Mouse (Mus musculus): ENCODE data around the gene Ap1b1. TPM values are rescaled to one million over a fixed set of nuclear protein-coding genes. Genes with fewer than 3 reads are reported as not detected.

Gene Ap1b1
- polyA plus RNA-seq, 1 experiment from 2014 or later = 60.0 TPM

DNA sequence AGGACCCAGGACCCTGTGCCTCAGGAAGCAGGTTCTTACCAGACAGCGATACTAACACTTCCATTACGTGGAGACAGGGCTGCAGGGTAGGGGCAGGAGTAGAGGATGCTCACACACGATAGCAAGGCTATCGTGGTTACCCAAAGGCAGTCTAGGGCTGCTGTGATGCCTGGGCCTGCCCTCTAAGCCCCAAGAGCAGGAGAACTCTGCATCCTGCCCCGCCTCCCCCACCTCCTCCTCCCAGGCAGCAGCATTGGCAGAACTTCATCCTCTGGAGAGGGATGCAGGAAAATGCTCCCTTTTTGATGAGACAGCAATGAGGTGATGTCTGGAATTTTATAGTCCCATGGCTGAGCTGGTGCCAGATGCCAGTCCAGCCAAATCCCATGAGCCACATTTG is 19.7 kb upstream of the Ap1b1 start:
- 44% methylated on average over 5 of the region's 5 CpGs for WGBS
- ATAC-seq (ENCODE audit: insufficient number of reproducible peaks, low FRiP score, low TSS enrichment, low read depth) = no peak
- Histone ChIP-seq H3K4me3 (replicated peaks) (no peak overlapping the region), H3K9me3 (replicated peaks) (no peaks in the 10 kb centered on the region), H3K4me1 (peaks cover 4% of the 10 kb centered on the region; the same call in 1 of the 2 replicates), H3K27ac (replicated peaks) (no peak overlapping the region), H3K9ac (no peak overlapping the region), H3K4me2 (replicated peaks) (no peak overlapping the region), H3K27me3 (no peaks in the 10 kb centered on the region), H3K36me3 (no peaks in the 10 kb centered on the region)

DNA sequence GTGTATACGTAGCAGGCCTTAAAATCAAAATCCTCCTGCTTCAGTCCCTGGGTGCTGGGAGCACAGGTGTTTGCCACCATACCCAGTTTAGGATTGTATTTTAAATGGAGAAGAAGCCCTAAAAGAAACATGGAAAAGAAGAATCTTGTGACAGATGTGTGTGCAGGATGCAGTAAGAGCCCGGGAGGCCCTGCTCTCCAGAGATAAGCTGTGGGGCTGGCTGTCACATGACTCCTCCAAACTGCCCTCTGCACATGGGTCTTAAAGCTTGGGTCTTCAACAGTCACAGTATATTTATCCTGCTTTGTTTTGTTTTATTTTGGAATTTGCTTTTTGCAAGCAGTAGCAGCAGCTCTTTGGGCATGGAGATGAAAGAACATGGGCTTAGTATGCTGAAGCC is 19.1 kb upstream of the Ap1b1 start:
- Histone ChIP-seq H3K27me3 (no peaks in the 10 kb centered on the region), H3K9ac (no peak overlapping the region), H3K9me3 (replicated peaks) (no peaks in the 10 kb centered on the region), H3K4me1 (peaks cover 4% of the 10 kb centered on the region; the same call in 1 of the 2 replicates), H3K27ac (replicated peaks) (no peak overlapping the region), H3K4me3 (replicated peaks) (no peak overlapping the region), H3K4me2 (replicated peaks) (no peak overlapping the region), H3K36me3 (no peaks in the 10 kb centered on the region)
- WGBS = 59% methylated on average over 2 of the region's 2 CpGs
- no peak for ATAC-seq (ENCODE audit: insufficient number of reproducible peaks, low FRiP score, low TSS enrichment, low read depth)

DNA sequence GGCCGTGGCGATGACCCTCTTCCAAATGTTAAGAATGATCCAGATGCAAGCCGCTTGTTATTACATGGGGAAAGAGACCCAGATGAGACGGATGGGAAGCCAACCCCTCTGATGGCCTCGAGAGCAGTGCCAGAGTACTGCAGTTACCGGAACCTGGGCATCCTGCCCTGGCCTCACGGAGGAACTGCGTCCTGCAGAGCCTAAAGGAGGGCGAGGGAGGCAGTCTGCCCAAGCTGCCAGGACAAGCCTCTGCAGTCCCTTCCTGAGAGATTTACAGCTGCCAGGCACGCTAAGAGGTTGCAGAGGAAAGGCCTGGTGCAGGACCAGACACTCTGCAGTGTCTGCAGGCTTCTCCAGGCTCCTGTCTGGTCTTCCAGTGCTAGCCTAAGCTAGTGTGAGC is 18.2 kb upstream of the Ap1b1 start:
- Histone ChIP-seq H3K9me3 (replicated peaks) (no peaks in the 10 kb centered on the region), H3K27ac (replicated peaks) (no peak overlapping the region), H3K27me3 (no peaks in the 10 kb centered on the region), H3K4me2 (replicated peaks) (no peak overlapping the region), H3K4me3 (replicated peaks) (no peak overlapping the region), H3K9ac (no peak overlapping the region), H3K4me1 (peaks cover 4% of the 10 kb centered on the region; the same call in 1 of the 2 replicates), H3K36me3 (no peaks in the 10 kb centered on the region)
- no peak for ATAC-seq (ENCODE audit: insufficient number of reproducible peaks, low FRiP score, low TSS enrichment, low read depth)
- WGBS = 70% methylated on average over 10 of the region's 10 CpGs

DNA sequence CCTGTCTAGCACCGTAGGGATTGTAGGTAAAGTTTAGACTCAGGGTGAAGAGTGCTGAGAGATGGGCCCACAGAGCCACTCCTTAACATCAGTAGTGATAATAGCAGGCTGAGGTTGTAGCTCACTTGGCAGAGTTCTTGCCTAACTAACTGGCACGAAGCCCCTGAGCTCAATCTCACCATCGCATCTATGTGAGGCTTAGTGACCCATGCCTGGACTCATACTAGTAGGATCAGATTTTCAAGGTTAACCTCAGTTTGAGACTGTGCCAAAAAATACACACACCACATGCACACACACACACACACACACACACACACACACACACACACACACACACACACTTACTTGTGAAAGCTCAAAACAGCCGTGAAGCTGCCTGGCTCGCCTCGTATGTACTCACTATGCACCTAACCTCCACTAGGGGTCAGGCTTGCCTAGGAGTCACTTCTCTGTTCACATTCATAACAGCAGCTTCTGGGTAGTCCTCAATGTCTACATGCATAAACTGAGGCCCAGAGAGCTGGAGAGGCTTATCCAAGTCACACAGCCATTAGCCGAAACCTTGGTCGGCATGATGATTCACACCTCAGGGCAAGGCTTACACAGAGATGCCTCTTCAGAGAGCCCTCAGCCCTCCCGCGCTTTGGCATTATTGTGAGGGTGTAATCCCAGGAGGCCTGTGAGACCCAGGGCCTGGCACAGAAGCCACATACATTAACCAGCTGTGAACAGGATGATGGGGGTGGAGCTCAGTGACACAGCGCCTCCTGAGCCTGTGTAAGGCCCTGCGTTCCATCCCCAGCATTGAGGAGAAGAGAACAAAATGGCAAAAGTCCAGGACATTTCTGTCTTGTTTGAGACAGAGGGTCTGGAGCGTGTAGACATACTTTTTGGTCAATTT is 13.4 kb upstream of the Ap1b1 start:
- 0 out of 2 replicates have a peak, but pooled peaks have one; percentile 56 for ATAC-seq (ENCODE audit: insufficient number of reproducible peaks, low FRiP score, low TSS enrichment, low read depth)
- 57% methylated on average over 13 of the region's 13 CpGs for WGBS
- no peak overlapping the region for H3K4me2 ChIP-seq (replicated peaks)
- no peaks in the 10 kb centered on the region for H3K27me3 ChIP-seq
- no peaks in the 10 kb centered on the region for H3K36me3 ChIP-seq
- H3K4me3 ChIP-seq (replicated peaks) = no peak overlapping the region
- H3K27ac ChIP-seq (replicated peaks) = no peak overlapping the region
- no peak overlapping the region for H3K9ac ChIP-seq
- no peaks in the 10 kb centered on the region for H3K9me3 ChIP-seq (replicated peaks)
- 0 out of 2 replicates have a peak, but pooled peaks cover 4% of the 10 kb centered on the region for H3K4me1 ChIP-seq

DNA sequence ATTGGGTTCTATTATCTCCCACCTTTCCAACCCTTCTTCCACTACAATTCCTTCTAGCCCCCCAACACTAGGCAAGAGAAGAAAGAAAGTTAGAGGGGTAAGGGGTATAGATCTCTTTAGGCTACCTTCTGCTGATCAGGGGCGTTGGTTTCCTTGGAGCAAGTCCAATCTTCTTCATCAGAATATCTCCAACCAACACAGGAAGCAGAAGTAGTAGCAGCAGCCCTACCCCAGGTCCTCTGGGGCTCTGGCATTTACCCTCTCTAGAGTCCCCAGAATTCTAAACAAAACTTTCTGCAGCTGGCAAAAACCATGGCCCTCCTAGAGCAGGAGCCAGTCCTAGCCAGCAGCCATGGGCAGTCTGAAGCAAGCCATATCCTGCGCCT is 12.8 kb upstream of the Ap1b1 start:
- Histone ChIP-seq H3K9me3 (replicated peaks) (no peaks in the 10 kb centered on the region), H3K27ac (replicated peaks) (no peak overlapping the region), H3K4me2 (replicated peaks) (no peak overlapping the region), H3K4me3 (replicated peaks) (no peak overlapping the region), H3K9ac (no peak overlapping the region), H3K27me3 (no peaks in the 10 kb centered on the region), H3K36me3 (no peaks in the 10 kb centered on the region), H3K4me1 (no peaks in the 10 kb centered on the region)
- 80% methylated on average over 2 of the region's 2 CpGs for WGBS
- ATAC-seq (ENCODE audit: insufficient number of reproducible peaks, low FRiP score, low TSS enrichment, low read depth) = no peak

DNA sequence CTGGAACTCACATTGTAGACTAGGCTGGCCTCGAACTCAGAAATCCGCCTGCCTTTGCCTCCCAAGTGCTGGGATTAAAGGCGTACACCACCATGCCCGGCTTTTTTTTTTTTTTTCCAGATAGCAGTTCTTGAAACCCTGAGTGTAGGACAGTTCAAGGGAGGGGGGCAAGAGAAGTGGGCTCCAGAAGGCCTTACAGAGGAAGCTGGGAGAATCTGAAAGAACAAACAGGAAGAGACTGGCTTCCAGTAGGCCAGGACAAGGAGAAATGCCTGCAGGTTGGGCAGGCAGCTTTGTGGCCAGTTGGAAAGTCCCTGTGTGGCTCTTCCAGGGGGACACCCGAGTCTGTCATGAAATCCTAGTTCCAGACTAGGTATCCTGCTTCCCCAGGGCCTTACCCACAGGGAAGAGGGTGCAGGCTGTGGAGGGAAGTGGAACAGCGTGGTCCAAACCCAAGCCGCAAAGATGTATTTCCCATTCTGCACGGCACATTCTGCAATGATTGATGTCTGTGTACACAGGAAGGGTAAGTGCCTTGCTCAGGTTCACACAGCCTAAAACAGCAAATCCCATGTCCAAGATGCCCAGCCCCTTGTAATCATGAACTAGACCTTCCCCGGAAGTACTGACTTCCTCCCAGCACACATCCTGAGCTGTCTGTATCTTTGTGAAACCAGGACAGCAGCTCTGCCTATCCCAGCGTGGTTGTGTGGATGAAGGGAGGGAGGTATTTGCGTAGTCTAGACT is 12.1 kb upstream of the Ap1b1 start:
- no peak for ATAC-seq (ENCODE audit: insufficient number of reproducible peaks, low FRiP score, low TSS enrichment, low read depth)
- no peaks in the 10 kb centered on the region for H3K9me3 ChIP-seq (replicated peaks)
- H3K4me3 ChIP-seq (replicated peaks) = no peak overlapping the region
- no peaks in the 10 kb centered on the region for H3K36me3 ChIP-seq
- no peak overlapping the region for H3K4me2 ChIP-seq (replicated peaks)
- H3K27ac ChIP-seq (replicated peaks) = 0 out of 2 replicates have a peak overlapping the region, but pooled peaks have one; percentile 3
- WGBS = 71% methylated on average over 11 of the region's 11 CpGs
- no peaks in the 10 kb centered on the region for H3K27me3 ChIP-seq
- H3K4me1 ChIP-seq = no peaks in the 10 kb centered on the region
- no peak overlapping the region for H3K9ac ChIP-seq

DNA sequence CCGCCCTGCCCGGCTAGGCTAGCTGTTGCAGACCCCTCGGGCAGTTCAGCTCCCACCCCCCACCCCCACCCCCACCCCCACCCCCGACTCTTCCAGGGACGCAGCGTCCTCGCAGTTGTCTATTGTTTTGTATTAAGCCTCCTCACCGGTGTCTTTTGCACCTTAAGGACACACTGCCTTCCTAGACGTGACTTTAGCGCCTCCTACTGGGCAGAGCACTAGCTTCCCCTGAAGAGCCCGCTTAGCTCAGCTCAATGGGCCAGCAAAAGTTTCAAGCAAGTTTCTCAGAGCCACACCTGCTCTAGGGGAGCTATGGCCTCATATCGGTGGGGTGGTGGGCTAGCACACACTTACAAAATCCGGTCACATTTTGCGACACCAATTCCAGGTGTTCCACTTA is 11.0 kb upstream of the Ap1b1 start:
- Histone ChIP-seq H3K36me3 (no peaks in the 10 kb centered on the region), H3K4me2 (replicated peaks) (no peak overlapping the region), H3K4me3 (replicated peaks) (no peak overlapping the region), H3K9ac (no peak overlapping the region), H3K27ac (replicated peaks) (no peak overlapping the region), H3K27me3 (no peaks in the 10 kb centered on the region), H3K4me1 (no peaks in the 10 kb centered on the region), H3K9me3 (replicated peaks) (no peaks in the 10 kb centered on the region)
- 6% methylated on average over 14 of the region's 14 CpGs for WGBS
- no peak for ATAC-seq (ENCODE audit: insufficient number of reproducible peaks, low FRiP score, low TSS enrichment, low read depth)

DNA sequence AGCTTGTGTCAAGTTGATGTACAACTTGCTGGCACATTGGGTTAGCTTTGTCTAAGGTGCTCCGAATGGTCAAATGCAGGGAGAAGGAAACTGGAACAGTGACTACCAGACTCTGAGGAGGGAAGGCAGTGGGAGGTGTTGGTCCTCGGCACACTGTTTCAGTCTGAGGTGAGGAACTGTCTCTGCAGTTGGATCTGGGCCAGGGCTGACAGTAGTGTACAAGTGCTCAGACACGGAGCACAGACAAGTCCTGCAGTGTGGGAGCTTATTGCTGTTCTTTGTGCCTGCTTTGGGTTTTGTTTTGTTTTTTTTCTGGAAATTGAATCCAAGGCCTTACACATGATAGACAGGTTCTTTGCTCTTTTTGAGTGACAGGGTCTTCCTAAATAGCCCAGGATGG is 3.6 kb upstream of the Ap1b1 start:
- peaks cover 12% of the 10 kb centered on the region; the same call in 1 of the 2 replicates for H3K4me1 ChIP-seq
- H3K4me3 ChIP-seq (replicated peaks) = no peak overlapping the region
- H3K9ac ChIP-seq = no peak overlapping the region
- no peak overlapping the region for H3K27ac ChIP-seq (replicated peaks)
- ATAC-seq (ENCODE audit: insufficient number of reproducible peaks, low FRiP score, low TSS enrichment, low read depth) = no peak
- H3K4me2 ChIP-seq (replicated peaks) = no peak overlapping the region
- 63% methylated on average over 3 of the region's 3 CpGs for WGBS
- no peaks in the 10 kb centered on the region for H3K36me3 ChIP-seq
- no peaks in the 10 kb centered on the region for H3K27me3 ChIP-seq
- no peaks in the 10 kb centered on the region for H3K9me3 ChIP-seq (replicated peaks)

DNA sequence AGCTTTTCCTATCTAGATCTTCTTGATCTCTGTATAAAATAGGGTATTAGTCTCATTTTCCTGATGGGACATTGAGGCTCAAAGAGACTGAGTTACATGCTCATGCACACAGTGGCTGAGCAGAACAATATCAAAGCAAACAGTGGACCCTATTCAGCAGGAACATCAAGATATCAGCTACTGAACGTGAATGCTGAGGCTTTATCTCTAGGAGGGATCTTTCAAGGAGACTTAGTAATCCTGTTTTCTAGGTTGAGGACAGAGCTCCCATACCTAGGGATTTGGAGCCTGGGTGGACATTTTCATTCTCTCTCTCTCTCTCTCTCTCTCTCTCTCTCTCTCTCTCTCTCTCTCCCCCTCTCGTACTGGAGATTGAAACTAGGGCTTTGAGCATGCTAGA is 3.1 kb upstream of the Ap1b1 start:
- H3K27me3 ChIP-seq = no peaks in the 10 kb centered on the region
- ATAC-seq (ENCODE audit: insufficient number of reproducible peaks, low FRiP score, low TSS enrichment, low read depth) = no peak
- no peak overlapping the region for H3K9ac ChIP-seq
- no peaks in the 10 kb centered on the region for H3K36me3 ChIP-seq
- no peak overlapping the region for H3K4me3 ChIP-seq (replicated peaks)
- peaks cover 12% of the 10 kb centered on the region; the same call in 1 of the 2 replicates for H3K4me1 ChIP-seq
- no peaks in the 10 kb centered on the region for H3K9me3 ChIP-seq (replicated peaks)
- no peak overlapping the region for H3K4me2 ChIP-seq (replicated peaks)
- WGBS = 53% methylated on average over 2 of the region's 2 CpGs
- H3K27ac ChIP-seq (replicated peaks) = no peak overlapping the region

DNA sequence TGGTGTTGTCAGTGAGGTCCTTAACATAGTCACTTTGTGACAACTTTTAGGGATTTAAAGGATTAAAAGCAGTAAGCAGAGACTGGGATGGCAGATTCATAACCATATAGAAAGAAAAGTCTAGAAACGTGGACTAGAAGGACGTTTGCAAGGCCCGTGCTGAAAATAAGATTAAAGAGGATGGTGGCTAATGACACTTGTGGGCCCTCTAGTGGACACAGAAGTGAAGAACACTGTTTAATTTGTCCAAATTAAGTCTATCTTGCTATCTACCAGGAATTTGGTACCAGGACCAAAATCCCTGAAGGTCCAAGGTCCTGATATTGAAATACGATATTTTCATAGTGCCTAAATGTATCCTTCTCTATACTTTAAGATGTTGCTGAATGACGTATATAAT is 2.4 kb upstream of the Ap1b1 start:
- WGBS = 3% methylated on average over 5 of the region's 5 CpGs
- Histone ChIP-seq H3K27me3 (no peaks in the 10 kb centered on the region), H3K4me3 (replicated peaks) (no peak overlapping the region), H3K4me2 (replicated peaks) (no peak overlapping the region), H3K4me1 (peaks cover 12% of the 10 kb centered on the region; the same call in 1 of the 2 replicates), H3K9ac (no peak overlapping the region), H3K27ac (replicated peaks) (no peak overlapping the region), H3K36me3 (no peaks in the 10 kb centered on the region), H3K9me3 (replicated peaks) (no peaks in the 10 kb centered on the region)
- no peak for ATAC-seq (ENCODE audit: insufficient number of reproducible peaks, low FRiP score, low TSS enrichment, low read depth)

DNA sequence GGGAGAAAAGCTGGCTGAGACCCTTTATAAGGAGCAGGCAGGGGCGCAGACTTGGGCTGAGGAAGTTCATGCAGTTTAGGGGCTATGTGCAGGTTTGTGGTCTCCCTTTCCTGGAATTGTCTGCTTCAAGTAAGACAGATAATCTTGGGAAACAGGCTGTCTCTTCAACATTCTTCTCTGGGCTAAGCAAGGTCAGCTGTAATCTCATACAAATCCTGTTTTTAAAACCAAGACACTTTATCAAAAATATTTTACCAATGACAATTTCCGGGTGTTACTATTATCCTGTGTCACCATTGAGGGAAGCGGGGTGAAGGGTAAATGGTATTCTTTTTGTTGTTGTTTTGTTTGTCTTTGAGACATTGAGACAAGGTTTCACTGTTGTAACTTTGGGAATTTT is 1.8 kb upstream of the Ap1b1 start:
- peaks cover 12% of the 10 kb centered on the region; the same call in 1 of the 2 replicates for H3K4me1 ChIP-seq
- no peaks in the 10 kb centered on the region for H3K27me3 ChIP-seq
- no peak for ATAC-seq (ENCODE audit: insufficient number of reproducible peaks, low FRiP score, low TSS enrichment, low read depth)
- H3K36me3 ChIP-seq = no peaks in the 10 kb centered on the region
- no peak overlapping the region for H3K4me2 ChIP-seq (replicated peaks)
- no peaks in the 10 kb centered on the region for H3K9me3 ChIP-seq (replicated peaks)
- 78% methylated on average over 3 of the region's 3 CpGs for WGBS
- H3K9ac ChIP-seq = no peak overlapping the region
- H3K4me3 ChIP-seq (replicated peaks) = no peak overlapping the region
- no peak overlapping the region for H3K27ac ChIP-seq (replicated peaks)
